Mouse (Mus musculus) lung, postnatal 0 days (tissue): ENCODE measurements around the gene Cd22.

ENCODE experiments used
- CTCF ChIP-seq: IDR thresholded peaks from 2 replicates; pipeline ENCODE4 v1.5.1; 2016; ENCODE audit warnings: antibody characterized with exemption, mild to moderate bottlenecking
- EP300 ChIP-seq: IDR thresholded peaks from 2 replicates; pipeline ENCODE4 v1.6.1; 2016; ENCODE audit warnings: antibody characterized with exemption, mild to moderate bottlenecking, control low read depth

GRCm38 (mm10) chr7:30826660-30827059 lies 53.5 kb downstream of the Cd22 start:
- TF ChIP-seq CTCF: no peak
- TF ChIP-seq EP300: no peak
